Mouse (Mus musculus): ENCODE data around the gene Aknad1. TPM values are rescaled to one million over a fixed set of nuclear protein-coding genes. Genes with fewer than 3 reads are reported as not detected.

Gene Aknad1
- polyA plus RNA-seq, 1 experiment: not detected

DNA sequence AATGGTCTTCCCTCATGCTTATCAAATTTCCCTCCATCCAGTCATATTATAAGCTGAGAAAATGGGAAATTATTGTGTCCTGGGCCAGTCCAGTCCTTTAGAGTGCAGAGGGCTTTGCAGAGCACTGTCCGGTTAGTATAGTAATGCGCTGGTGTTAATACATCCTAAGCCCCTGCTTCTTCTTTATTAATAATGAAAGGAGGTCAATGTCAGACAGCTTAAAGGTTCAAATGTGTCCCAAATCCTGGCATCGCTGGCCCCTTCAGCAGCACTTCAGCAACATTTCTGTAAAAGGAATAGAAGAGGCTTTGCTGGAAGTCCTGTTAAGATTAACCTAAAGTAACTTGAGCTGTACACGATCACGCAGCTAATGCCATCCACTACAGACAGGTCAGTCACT, 28.2 kb upstream of the Aknad1 start:
- H3K27ac ChIP-seq (ENCODE audit: insufficient read depth, low read depth, low read length): no peak overlapping the region
- TF ChIP-seq POLR2A (IDR thresholded peaks at IDR 0.05; ENCODE audit: low read depth, low read length): no peak
- no peak for TF ChIP-seq CTCF (IDR thresholded peaks at IDR 0.05; ENCODE audit: extremely low read depth, insufficient read length, insufficient replicate concordance, low read depth, low read length)
- H3K27me3 ChIP-seq (ENCODE audit: control insufficient read depth, insufficient read depth, low read length): no peaks in the 10 kb centered on the region
- H3K36me3 ChIP-seq (ENCODE audit: control insufficient read depth, insufficient read depth, low read length): 0 out of 2 replicates have a peak, but pooled peaks cover 9% of the 10 kb centered on the region
- no peak overlapping the region for H3K4me3 ChIP-seq (ENCODE audit: low read depth, low read length)
- H3K4me1 ChIP-seq (ENCODE audit: control insufficient read depth, insufficient read depth, insufficient read length, low read length): peaks cover 13% of the 10 kb centered on the region; the same call in 1 of the 2 replicates
- 97% methylated on average over 5 of the region's 5 CpGs for WGBS

DNA sequence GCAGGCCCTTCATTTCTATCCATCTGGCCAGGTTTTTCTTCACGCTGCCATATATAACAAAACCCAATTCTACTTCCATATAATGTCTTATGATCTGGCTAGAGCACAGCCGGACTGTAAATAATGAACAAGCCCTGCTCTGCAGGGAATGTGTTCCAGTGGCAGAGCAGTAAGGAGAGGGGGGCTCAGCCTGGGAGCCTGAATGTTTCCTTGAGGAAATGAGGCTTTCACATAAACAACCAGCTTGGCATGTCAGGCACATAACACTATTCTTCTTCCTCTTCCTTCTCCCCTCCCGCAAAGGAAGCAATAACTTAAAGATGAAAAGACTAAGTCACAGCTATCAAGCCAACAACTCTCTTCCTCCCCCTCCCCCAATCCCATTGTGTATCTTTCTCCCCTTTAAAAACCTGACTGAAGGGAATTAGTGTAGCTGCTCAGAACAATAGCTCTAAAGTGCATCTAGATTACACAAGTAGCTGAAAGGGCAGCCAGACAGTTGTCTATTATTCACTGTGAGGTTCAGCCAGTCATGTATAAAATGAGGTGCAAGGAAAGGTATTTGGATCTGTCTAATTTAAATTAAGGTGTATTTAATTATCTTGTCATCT, 26.3 kb upstream of the Aknad1 start:
- Histone ChIP-seq H3K4me3 (ENCODE audit: low read depth, low read length) (no peak overlapping the region), H3K27me3 (ENCODE audit: control insufficient read depth, insufficient read depth, low read length) (no peaks in the 10 kb centered on the region), H3K4me1 (ENCODE audit: control insufficient read depth, insufficient read depth, insufficient read length, low read length) (peaks cover 21% of the 10 kb centered on the region), H3K36me3 (ENCODE audit: control insufficient read depth, insufficient read depth, low read length) (0 out of 2 replicates have a peak, but pooled peaks cover 4% of the 10 kb centered on the region), H3K27ac (ENCODE audit: insufficient read depth, low read depth, low read length) (peak overlapping the region; percentile 88)
- TF ChIP-seq POLR2A (IDR thresholded peaks at IDR 0.05; ENCODE audit: low read depth, low read length): no peak
- TF ChIP-seq CTCF (IDR thresholded peaks at IDR 0.05; ENCODE audit: extremely low read depth, insufficient read length, insufficient replicate concordance, low read depth, low read length): no peak
- 24% methylated on average over 3 of the region's 3 CpGs for WGBS

DNA sequence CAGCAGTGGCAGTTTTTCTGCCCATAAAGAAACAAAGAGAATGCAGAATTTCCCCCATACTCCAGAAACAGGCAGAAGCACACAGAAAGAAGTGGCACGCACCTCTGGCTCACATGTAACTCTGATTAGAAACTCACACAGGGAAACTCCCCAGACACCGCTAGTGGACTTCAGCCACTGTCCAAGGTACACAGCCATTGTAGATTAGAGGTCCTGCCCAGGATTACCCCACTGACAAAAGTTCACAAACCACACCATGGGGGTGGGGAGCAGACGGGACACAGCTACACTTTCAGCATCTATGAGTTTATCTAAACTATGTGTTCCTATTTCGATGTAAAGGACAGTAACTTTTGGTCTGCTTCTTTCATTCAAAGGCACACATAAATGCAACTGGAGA, 24.6 kb upstream of the Aknad1 start:
- TF ChIP-seq CTCF (IDR thresholded peaks at IDR 0.05; ENCODE audit: extremely low read depth, insufficient read length, insufficient replicate concordance, low read depth, low read length) (no peak), POLR2A (IDR thresholded peaks at IDR 0.05; ENCODE audit: low read depth, low read length) (no peak)
- peak overlapping the region; percentile 60; the same call in 1 of the 2 replicates for H3K27ac ChIP-seq (ENCODE audit: insufficient read depth, low read depth, low read length)
- no peak overlapping the region for H3K4me3 ChIP-seq (ENCODE audit: low read depth, low read length)
- H3K4me1 ChIP-seq (ENCODE audit: control insufficient read depth, insufficient read depth, insufficient read length, low read length): peaks cover 21% of the 10 kb centered on the region
- no peaks in the 10 kb centered on the region for H3K27me3 ChIP-seq (ENCODE audit: control insufficient read depth, insufficient read depth, low read length)
- 0 out of 2 replicates have a peak, but pooled peaks cover 4% of the 10 kb centered on the region for H3K36me3 ChIP-seq (ENCODE audit: control insufficient read depth, insufficient read depth, low read length)
- 36% methylated on average over 4 of the region's 4 CpGs for WGBS

DNA sequence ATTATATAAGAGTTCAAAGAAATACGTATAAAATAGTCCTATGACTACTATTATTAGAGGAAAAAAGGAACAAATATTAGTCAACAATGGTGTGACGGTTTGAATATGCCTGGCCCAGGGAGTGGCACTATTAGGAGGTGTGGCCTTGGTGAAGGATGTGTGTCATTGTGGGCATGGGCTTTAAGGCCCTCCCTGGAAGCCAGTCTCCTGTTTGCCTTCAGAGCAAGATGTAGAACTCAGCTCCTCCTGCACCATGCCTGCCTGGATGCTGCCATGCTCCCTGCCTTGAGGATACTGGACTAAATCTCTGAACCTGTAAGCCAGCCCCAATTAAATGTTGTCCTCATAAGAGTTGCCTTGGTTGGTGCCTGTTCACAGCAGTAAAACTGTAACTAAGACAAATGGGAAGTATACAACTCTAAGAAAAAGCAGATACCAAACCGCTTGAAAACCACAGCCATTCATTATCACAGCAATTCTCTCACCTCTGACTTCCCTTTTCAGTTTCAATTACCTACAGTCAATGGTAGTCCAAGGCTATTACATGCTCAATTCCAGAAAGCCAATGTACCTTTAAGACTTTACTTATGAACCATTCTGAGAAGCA, 21.5 kb upstream of the Aknad1 start:
- WGBS: 36% methylated on average over 3 of the region's 3 CpGs
- Histone ChIP-seq H3K27me3 (ENCODE audit: control insufficient read depth, insufficient read depth, low read length) (no peaks in the 10 kb centered on the region), H3K27ac (ENCODE audit: insufficient read depth, low read depth, low read length) (peak overlapping the region; percentile 85), H3K4me1 (ENCODE audit: control insufficient read depth, insufficient read depth, insufficient read length, low read length) (peaks cover 16% of the 10 kb centered on the region), H3K36me3 (ENCODE audit: control insufficient read depth, insufficient read depth, low read length) (no peaks in the 10 kb centered on the region), H3K4me3 (ENCODE audit: low read depth, low read length) (no peak overlapping the region)
- TF ChIP-seq CTCF (IDR thresholded peaks at IDR 0.05; ENCODE audit: extremely low read depth, insufficient read length, insufficient replicate concordance, low read depth, low read length) (no peak), POLR2A (IDR thresholded peaks at IDR 0.05; ENCODE audit: low read depth, low read length) (no peak)

DNA sequence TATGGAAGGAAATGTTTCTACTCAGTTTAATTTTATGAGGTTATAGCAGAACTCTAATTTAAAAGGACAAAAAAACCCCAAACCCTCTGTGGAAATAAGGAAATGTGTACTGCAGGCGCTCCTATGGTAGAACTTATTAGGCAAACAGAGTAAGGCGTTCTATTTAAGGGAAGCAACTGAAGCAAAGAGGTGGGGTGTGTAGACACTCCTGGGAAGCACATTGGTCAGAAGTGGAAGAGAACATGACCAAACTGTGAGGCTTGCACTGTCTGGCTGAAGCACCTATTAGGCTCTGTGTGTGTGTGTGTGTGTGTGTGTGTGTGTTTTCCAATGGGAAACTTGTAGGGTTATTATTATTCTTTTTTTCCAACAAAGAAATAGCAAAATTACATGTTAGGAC, 20.1 kb upstream of the Aknad1 start:
- TF ChIP-seq POLR2A (IDR thresholded peaks at IDR 0.05; ENCODE audit: low read depth, low read length): no peak
- TF ChIP-seq CTCF (IDR thresholded peaks at IDR 0.05; ENCODE audit: extremely low read depth, insufficient read length, insufficient replicate concordance, low read depth, low read length): no peak
- H3K27ac ChIP-seq (ENCODE audit: insufficient read depth, low read depth, low read length): no peak overlapping the region
- no peak overlapping the region for H3K4me3 ChIP-seq (ENCODE audit: low read depth, low read length)
- peaks cover 11% of the 10 kb centered on the region for H3K4me1 ChIP-seq (ENCODE audit: control insufficient read depth, insufficient read depth, insufficient read length, low read length)
- H3K27me3 ChIP-seq (ENCODE audit: control insufficient read depth, insufficient read depth, low read length): no peaks in the 10 kb centered on the region
- H3K36me3 ChIP-seq (ENCODE audit: control insufficient read depth, insufficient read depth, low read length): no peaks in the 10 kb centered on the region
- WGBS: 46% methylated on average over 2 of the region's 2 CpGs

DNA sequence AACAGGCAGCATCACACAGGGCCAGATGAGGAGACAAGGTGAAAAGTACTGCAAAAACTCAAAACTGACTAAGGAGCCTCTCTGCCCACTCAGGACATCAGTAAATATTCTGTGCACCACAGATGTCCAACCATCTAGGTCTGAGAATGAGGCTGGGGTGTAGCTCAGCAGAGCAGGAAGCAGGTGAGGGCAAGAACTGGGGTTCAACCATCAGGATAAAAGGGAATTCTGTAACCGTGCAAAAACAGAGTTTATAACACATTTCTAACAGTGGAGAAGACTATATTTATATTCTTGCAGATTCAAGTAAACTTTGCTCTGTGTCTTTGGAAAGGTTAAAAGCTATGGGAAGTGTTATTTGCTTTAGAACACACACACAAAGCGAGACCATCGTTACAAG, 19.7 kb upstream of the Aknad1 start:
- Histone ChIP-seq H3K27ac (ENCODE audit: insufficient read depth, low read depth, low read length) (no peak overlapping the region), H3K27me3 (ENCODE audit: control insufficient read depth, insufficient read depth, low read length) (no peaks in the 10 kb centered on the region), H3K4me3 (ENCODE audit: low read depth, low read length) (no peak overlapping the region), H3K4me1 (ENCODE audit: control insufficient read depth, insufficient read depth, insufficient read length, low read length) (peaks cover 11% of the 10 kb centered on the region), H3K36me3 (ENCODE audit: control insufficient read depth, insufficient read depth, low read length) (no peaks in the 10 kb centered on the region)
- WGBS: 59% methylated on average over 3 of the region's 3 CpGs
- TF ChIP-seq CTCF (IDR thresholded peaks at IDR 0.05; ENCODE audit: extremely low read depth, insufficient read length, insufficient replicate concordance, low read depth, low read length) (no peak), POLR2A (IDR thresholded peaks at IDR 0.05; ENCODE audit: low read depth, low read length) (no peak)
